Mouse (Mus musculus) kidney, postnatal 0 days (tissue): Measurements from ENCODE around the gene Cntn5. TPM values are rescaled to one million over a fixed set of nuclear protein-coding genes. Genes with fewer than 3 reads are reported as not detected.

Experiments used
- ATAC-seq: fragments of 200-750 bp; cut with Nextera tagmentation; replicated peaks from 2 replicates; pipeline ENCODE4 v1.8.0; 2017; ENCODE audit warnings: low read depth, moderate number of reproducible peaks, moderate TSS enrichment, moderate library complexity; ENCODE audit not compliant: low FRiP score
- DNase-seq: peaks from one replicate; pipeline ENCODE4 v3.0.0-alpha.2; 2016; ENCODE audit warnings: low spot score
- H3K27ac ChIP-seq: fragments of 300-500 bp; sonication (generic); 2 replicates; pipeline ENCODE4 v1.5.1; 2014; ENCODE audit warnings: mild to moderate bottlenecking
- H3K27me3 ChIP-seq: fragments of 300-500 bp; sonication (generic); 2 replicates; pipeline ENCODE4 v1.6.1; 2014; ENCODE audit warnings: low read length, mixed read lengths; ENCODE audit not compliant: insufficient read depth
- H3K36me3 ChIP-seq: fragments of 300-500 bp; sonication (generic); 2 replicates; pipeline ENCODE4 v1.6.1; 2014; ENCODE audit warnings: low read length, mixed read lengths; ENCODE audit not compliant: insufficient read depth
- H3K4me1 ChIP-seq: fragments of 300-500 bp; sonication (generic); replicated peaks from 2 replicates; pipeline ENCODE4 v1.6.1; 2014; ENCODE audit warnings: antibody characterized with exemption, low read length, mixed read lengths; ENCODE audit not compliant: insufficient read depth
- H3K4me2 ChIP-seq: fragments of 300-500 bp; sonication (generic); 2 replicates; pipeline ENCODE4 v1.6.1; 2014; ENCODE audit warnings: mild to moderate bottlenecking, low read length, moderate library complexity, mixed read lengths
- H3K4me3 ChIP-seq: fragments of 300-500 bp; sonication (generic); replicated peaks from 2 replicates; pipeline ENCODE4 v1.5.1; 2014; ENCODE audit warnings: low read depth, low read length
- H3K9ac ChIP-seq: fragments of 300-500 bp; sonication (generic); 2 replicates; pipeline ENCODE4 v1.6.1; 2014; ENCODE audit warnings: low read depth, low read length
- H3K9me3 ChIP-seq: fragments of 300-500 bp; sonication (generic); replicated peaks from 2 replicates; pipeline ENCODE4 v1.6.1; 2016; ENCODE audit warnings: low read length, inconsistent platforms, mixed read lengths
- CTCF ChIP-seq: IDR thresholded peaks from 2 replicates; pipeline ENCODE4 v1.5.1; 2016; ENCODE audit warnings: antibody characterized with exemption, low read depth, mild to moderate bottlenecking, moderate library complexity
- WGBS: fragments of 180-500 bp; shearing (Covaris S2); extraction: QIAGEN DNeasy Blood & Tissue Kit; methylation state at CpG from one replicate; pipeline ENCODE4 v1.1.7; 2014; 5-methylcytosine and 5-hydroxymethylcytosine counted together
- polyA plus RNA-seq: library from polyadenylated mRNA; unstranded; fragments of >200 nt; fragmentation: Nextera tagmentation; extraction: Ambion mirVana; gene quantifications from 2 replicates; pipeline ENCODE4 v1.2.1, GENCODE M21; 2015

Cntn5 gene
- polyA plus RNA-seq, 1 experiment from 2014 or later: 0.43 TPM

DNA sequence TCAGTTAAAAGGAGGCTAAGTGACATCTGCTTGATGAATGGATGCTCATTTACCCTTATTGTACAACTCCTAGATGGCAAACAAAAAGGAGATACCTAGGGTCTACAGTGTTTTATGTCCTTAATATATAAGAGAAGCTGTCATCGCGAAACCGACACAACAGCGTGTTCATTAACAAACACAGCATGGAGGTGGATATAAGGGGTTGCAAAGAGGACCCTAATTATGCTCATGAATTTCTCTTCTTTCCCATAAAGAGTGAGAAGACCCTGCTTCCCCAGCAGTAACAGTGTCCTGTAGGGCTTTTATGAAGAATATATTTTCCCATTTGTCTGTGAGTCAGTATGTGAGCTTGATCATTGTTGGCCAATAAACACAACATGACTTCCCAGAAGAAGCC, 939.2 kb downstream of the Cntn5 start:
- no peaks in the 10 kb centered on the region for H3K9me3 ChIP-seq
- TF ChIP-seq CTCF: no peak
- DNase-seq: no peak
- H3K4me2 ChIP-seq: no peak overlapping the region
- no peak overlapping the region for H3K4me3 ChIP-seq
- H3K27me3 ChIP-seq: no peaks in the 10 kb centered on the region
- H3K9ac ChIP-seq: no peak overlapping the region
- no peaks in the 10 kb centered on the region for H3K36me3 ChIP-seq
- no peak for ATAC-seq
- H3K27ac ChIP-seq: no peak overlapping the region
- 88% methylated on average over 4 of the region's 4 CpGs for WGBS
- H3K4me1 ChIP-seq: no peaks in the 10 kb centered on the region

DNA sequence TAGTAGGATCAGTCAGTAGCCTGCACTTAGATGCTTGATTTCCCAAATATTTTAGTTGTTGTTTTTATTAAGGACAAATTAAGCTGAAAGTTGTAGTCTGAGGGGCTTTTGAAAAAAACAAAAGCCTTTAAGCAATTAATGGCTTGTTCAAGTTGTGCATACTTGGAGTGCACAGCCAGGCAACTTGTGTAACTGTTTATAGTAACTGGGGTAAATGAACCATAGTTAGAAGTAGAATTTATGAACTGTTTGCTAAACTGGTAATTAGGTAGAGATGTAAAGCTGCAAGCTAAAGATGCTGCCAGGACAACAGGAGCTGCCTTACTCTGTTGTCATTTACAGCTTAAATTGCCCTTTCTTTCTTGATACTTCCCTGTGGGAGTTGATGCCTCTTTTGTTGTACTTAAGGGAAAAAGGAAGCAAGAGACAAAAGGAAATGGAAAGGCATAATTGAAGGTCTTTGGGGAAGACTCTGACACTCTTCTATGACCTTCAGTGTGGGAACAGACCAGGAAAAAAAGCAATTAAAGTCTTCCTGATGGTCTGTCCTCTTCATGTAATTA, 943.9 kb downstream of the Cntn5 start:
- H3K27ac ChIP-seq: no peak overlapping the region
- no peaks in the 10 kb centered on the region for H3K4me1 ChIP-seq
- H3K9ac ChIP-seq: no peak overlapping the region
- no peak for ATAC-seq
- no peaks in the 10 kb centered on the region for H3K27me3 ChIP-seq
- no peaks in the 10 kb centered on the region for H3K9me3 ChIP-seq
- TF ChIP-seq CTCF: no peak
- no peaks in the 10 kb centered on the region for H3K36me3 ChIP-seq
- no peak for DNase-seq
- H3K4me2 ChIP-seq: no peak overlapping the region
- H3K4me3 ChIP-seq: no peak overlapping the region

GRCm38 (mm10) chr9:9949346-9949745, 955.2 kb downstream of the Cntn5 start:
- peak; percentile 33 for DNase-seq
- 39% methylated on average over 3 of the region's 3 CpGs for WGBS
- no peak for TF ChIP-seq CTCF

GRCm38 (mm10) chr9:9944872-9945271, 959.7 kb downstream of the Cntn5 start:
- Histone ChIP-seq H3K9ac (no peak overlapping the region), H3K27me3 (no peaks in the 10 kb centered on the region), H3K4me1 (no peaks in the 10 kb centered on the region), H3K4me2 (no peak overlapping the region), H3K9me3 (no peaks in the 10 kb centered on the region), H3K27ac (no peak overlapping the region), H3K4me3 (no peak overlapping the region), H3K36me3 (no peaks in the 10 kb centered on the region)
- WGBS: 61% methylated on average over 1 of the region's 1 CpGs
- DNase-seq: peak; percentile 25
- ATAC-seq: no peak
- no peak for TF ChIP-seq CTCF

More at GRCm38 (mm10) chr9:9949346-9949745, 955.2 kb downstream of the Cntn5 start:
- no peak overlapping the region for H3K4me3 ChIP-seq
- H3K27me3 ChIP-seq: no peaks in the 10 kb centered on the region
- H3K27ac ChIP-seq: no peak overlapping the region
- H3K9ac ChIP-seq: no peak overlapping the region
- no peaks in the 10 kb centered on the region for H3K9me3 ChIP-seq
- H3K4me1 ChIP-seq: no peaks in the 10 kb centered on the region
- no peak for ATAC-seq
- H3K4me2 ChIP-seq: no peak overlapping the region
- H3K36me3 ChIP-seq: no peaks in the 10 kb centered on the region

DNA sequence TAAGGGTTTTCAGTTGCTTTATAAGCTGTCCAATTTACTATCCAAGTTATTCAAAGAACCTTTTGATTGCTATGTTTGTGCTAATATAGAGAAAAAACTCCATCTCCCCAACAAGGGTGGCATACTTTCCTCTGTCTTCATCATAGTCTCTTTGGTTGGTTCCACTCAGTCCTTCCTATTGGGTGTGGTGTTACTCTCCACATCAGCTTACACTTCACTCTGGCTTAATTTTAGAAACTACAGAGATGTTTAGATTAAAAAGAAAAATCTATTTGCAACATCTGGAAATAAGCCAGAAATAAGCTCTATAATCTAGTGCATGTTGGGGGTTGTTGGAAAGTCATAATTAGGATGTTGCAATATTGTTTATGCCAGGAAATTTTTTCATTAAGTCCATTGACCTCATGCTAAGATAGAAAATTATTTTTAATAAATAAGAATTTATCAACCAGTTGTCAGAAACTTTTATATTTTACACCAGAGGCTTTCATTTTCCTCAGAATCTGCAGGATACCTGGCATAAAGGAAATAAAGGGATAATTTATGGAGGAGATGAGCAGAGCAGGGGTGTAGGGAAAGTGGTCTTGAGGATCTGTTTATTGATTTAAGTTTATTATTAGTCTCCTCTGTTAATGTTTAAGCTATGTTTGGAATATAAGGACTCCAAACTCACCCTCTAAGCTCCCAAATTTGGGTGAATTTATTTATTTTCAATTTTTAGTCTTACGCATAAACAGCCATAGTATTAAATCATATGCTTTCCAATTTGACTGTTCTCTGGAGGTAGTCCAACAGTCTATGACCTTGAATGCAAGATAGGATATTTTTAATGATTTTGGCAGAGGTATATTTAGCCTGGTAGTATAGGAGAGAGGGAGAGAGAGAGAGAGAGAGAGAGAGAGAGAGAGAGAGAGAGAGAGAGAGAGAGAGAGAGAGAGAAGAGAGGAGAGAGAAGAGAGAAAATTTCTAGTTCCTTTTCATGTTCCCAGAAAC, 966.8 kb downstream of the Cntn5 start:
- Histone ChIP-seq H3K27me3 (no peaks in the 10 kb centered on the region), H3K9me3 (no peaks in the 10 kb centered on the region), H3K36me3 (no peaks in the 10 kb centered on the region), H3K4me2 (no peak overlapping the region), H3K9ac (no peak overlapping the region), H3K4me1 (no peaks in the 10 kb centered on the region), H3K27ac (no peak overlapping the region), H3K4me3 (no peak overlapping the region)
- no peak for TF ChIP-seq CTCF
- DNase-seq: no peak
- 77% methylated on average over 1 of the region's 1 CpGs for WGBS
- no peak for ATAC-seq

DNA sequence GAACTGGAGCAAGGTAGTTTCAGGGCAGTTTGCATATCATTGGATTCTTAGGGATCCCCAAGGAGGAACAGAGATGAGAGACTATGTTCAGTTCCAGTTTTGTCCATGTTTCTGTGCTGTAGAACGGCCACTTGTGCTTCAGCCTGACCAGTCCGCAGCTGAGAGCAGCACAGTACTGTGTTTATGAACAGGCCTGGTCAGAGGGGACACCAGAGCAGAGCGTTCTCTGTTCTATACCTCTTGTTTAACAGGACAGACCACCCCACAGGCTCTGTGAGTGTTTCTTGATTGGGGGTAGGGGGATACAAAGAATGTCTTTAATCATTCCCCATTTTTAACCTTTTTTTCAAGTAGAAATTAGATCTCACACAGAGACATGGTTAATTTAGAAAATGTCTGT, 984.0 kb downstream of the Cntn5 start:
- Histone ChIP-seq H3K27me3 (no peaks in the 10 kb centered on the region), H3K4me2 (no peak overlapping the region), H3K9me3 (no peaks in the 10 kb centered on the region), H3K4me3 (no peak overlapping the region), H3K4me1 (no peaks in the 10 kb centered on the region), H3K27ac (no peak overlapping the region), H3K9ac (no peak overlapping the region), H3K36me3 (no peaks in the 10 kb centered on the region)
- 94% methylated on average over 3 of the region's 3 CpGs for WGBS
- no peak for TF ChIP-seq CTCF
- ATAC-seq: no peak
- no peak for DNase-seq
